Mouse (Mus musculus): Measurements from ENCODE around the gene Ly6g6d. TPM values are rescaled to one million over a fixed set of nuclear protein-coding genes. Genes with fewer than 3 reads are reported as not detected.
"Not testable (repeated sequence)": the region's sequence is repeated elsewhere in the genome, so short reads cannot be mapped to it uniquely, and the experiment has no call there.

Ly6g6d gene
- total RNA-seq (2021) = 1 to 10 TPM in 1 of 2 experiments, under 1 TPM in 1; 0.91 to 1.2 TPM
- long read RNA-seq, experiment 1 = 0 reads
- long read RNA-seq, experiment 2 = 0 reads

DNA sequence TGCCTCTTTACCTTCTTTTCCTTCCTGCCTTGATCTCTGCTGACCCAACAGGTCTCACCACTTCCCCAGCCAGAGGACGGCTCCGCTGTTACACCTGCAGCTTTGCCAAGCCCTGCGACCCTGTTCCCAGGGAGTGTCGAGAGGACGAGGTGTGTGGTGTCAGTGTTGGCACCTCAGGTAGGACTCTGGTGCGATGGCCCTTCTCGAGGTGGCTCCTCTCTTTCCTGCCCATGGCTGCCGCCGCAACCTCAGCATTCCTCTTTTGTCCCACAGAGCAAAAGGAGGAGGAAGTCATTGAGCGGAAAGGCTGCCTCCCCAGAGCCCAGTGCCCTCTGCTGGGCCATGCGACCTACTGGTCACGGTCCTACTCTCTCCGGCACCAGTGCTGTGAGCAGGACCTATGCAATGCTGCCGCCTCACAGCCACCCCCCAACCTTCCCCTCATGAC is at the start of gene Ly6g6d:
Ly6g6d (minus strand) TSS at position 280 of the 448 bp plus-strand sequence.
- no peak for DNase-seq (ENCODE audit: low spot score in 2 of 2)

DNA sequence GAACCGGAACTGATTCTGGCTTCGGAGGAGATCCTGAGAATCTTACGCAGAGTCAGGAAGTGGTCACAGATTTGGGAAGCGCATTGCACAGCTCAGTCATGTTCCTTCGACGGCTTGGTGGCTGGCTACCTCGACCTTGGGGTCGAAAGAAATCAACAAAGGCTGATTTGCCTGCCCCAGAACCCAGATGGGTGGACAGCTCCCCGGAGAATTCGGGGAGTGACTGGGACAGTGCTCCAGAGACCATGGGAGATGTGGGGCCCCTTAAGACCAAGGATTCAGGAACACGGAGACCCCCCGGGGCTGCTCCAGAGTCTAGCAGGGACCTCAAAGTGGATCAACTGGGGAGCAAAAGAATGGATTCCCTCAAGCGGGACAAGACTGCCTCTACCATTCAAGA is 49.2 kb upstream of the Ly6g6d start:
- DNase-seq (ENCODE audit: low spot score in 2 of 2) = no peak

GRCm38 (mm10) chr17:35126206-35126611 is 48.3 kb upstream of the Ly6g6d start, which contains the start of gene D17H6S53E:
Gene D17H6S53E, plus strand, starts transcription at chr17:35126373.
- DNase-seq (ENCODE audit: low spot score in 2 of 2) = peak; percentile 54 to 77

DNA sequence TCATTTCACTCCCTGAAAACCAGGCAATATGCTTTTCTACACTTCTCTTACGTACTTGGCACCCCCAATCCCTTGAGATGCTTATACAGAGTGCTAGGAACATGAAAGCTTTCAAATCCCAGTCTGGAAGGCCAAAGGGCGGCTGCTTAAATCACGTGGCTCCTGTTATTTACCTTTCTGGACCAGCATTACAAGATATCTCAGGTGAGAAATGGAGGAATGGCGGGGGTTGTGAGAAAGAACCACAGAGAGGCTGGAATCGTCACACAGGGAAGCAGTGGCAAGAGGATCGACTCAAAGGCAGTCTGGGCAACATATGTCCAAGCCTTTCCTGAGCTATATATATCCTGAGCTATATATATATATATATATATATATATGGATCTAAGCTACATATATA is 47.7 kb upstream of the Ly6g6d start:
- no peak for DNase-seq (ENCODE audit: low spot score in 2 of 2)

DNA sequence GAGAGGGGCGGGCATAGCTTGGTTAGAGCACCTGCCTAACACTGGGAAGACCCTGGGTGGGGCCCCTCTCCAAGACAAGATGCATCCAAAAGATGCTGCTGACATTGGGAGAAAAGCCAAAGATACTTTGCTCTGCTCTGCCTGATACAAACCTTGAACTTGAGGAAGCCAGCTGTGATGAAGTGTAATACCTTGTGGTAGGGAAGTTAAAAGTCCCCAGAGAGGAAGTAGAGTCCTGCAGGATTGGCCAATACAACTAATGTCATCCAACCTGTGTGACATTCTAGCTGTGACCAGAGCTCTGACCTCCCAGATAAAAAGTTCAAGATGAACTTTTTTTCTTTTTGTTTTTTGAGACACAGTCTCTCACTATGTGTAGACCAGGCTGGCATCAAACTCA is 47.2 kb upstream of the Ly6g6d start:
- no peak for DNase-seq (ENCODE audit: low spot score in 2 of 2)

GRCm38 (mm10) chr17:35124261-35124896 is 46.5 kb upstream of the Ly6g6d start:
- not testable (repeated sequence) for DNase-seq (ENCODE audit: low spot score in 2 of 2)

DNA sequence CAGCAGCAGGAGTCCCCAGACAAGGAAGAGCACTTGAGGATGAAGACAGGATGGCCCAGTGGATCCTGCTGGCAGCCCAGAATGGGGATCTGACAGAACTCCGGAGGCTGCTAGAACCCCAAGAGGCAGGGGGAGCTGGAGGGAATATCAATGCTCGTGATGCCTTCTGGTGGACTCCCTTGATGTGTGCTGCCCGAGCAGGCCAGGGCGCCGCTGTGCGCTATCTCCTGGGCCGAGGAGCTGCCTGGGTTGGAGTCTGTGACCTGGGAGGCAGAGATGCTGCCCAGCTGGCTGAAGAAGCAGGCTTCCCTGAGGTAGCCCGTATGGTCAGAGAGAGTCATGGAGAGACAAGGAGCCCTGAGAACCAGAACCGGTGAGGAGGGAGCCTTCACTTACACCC is 45.4 kb upstream of the Ly6g6d start:
- not testable (repeated sequence) for DNase-seq (ENCODE audit: low spot score in 2 of 2)

- DNase-seq (ENCODE audit: low spot score in 2 of 2) = peak in 1 of 2 experiments; percentile 58
Observed at GRCm38 (mm10) chr17:35121871-35122303, 44.0 kb upstream of the Ly6g6d start, which contains the start of gene Csnk2b. Gene Csnk2b, minus strand, starts transcription at chr17:35122053.

DNA sequence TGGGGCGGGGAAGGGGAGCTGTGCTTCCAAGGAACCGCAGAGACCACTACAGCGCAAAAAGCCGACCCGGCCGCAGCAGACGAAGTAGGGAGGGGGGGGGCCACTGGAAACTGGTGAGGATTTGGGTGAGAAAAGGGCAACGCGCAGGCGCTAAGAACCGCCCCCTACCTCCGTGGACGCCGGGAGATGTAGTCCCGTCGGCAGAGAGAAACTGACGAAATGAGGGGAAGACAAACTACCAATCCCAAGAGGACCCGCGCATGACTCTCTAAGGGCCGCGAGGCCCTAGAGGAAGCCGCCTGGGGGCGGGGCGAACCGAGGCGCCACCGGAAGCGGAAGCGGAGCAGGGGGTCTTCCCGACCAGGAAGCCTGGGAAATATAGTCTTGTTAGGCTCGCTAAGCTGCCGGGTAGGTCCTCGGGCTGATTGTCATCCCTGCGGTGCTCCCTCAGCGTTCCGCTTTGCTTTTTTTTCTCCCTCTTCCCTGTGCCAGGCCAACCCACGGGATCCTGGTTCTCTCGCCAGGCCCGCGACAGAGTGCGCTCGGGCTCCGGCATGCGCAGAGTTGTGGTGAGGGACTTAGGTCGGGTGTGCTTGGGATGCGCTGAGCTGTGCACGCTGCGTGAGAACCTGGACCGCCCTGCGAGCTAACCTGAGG is 43.4 kb upstream of the Ly6g6d start, which contains the start of gene Gpank1:
Gpank1 (plus strand) TSS at position 313 of the 657 bp plus-strand sequence.
- DNase-seq (ENCODE audit: low spot score in 2 of 2) = peak; percentile 98 to 99

GRCm38 (mm10) chr17:35120745-35121142 is 42.9 kb upstream of the Ly6g6d start:
- peak in 1 of 2 experiments; percentile 40 for DNase-seq (ENCODE audit: low spot score in 2 of 2)

- no peak for DNase-seq (ENCODE audit: low spot score in 2 of 2)
Observed at GRCm38 (mm10) chr17:35115046-35116019, 37.5 kb upstream of the Ly6g6d start, which contains the start of gene Ly6g5b. Gene Ly6g5b, minus strand, starts transcription at chr17:35115428.

GRCm38 (mm10) chr17:35111774-35112173 is 33.9 kb upstream of the Ly6g6d start:
- no peak for DNase-seq (ENCODE audit: low spot score in 2 of 2)

DNA sequence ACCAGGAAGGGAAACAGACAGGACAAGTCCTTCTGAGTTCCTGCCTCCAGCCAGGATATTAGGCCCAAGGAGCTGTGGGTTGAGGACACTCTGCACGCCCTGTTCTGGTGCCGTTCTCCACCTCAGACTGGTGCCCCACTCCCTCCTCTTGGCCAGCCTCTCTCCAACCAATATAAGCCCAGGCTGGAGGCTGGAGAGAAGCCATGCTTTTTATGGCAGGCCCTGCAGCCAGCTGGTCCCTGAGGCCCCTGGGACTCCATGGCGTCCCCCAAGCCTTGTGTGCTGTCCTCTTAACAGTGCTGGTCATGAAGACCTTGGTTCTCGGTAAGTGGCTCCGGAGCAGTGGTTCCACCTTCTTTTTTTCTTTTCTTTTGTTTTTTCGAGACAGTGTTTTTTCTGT is 30.2 kb upstream of the Ly6g6d start, which contains the start of gene Ly6g5c:
Ly6g5c (plus strand) TSS at position 183 of the 400 bp plus-strand sequence.
- no peak for DNase-seq (ENCODE audit: low spot score in 2 of 2)

- no peak for DNase-seq (ENCODE audit: low spot score in 2 of 2)
Observed at GRCm38 (mm10) chr17:35106522-35106921, 28.7 kb upstream of the Ly6g6d start.

- no peak for DNase-seq (ENCODE audit: low spot score in 2 of 2)
Observed at GRCm38 (mm10) chr17:35105740-35106389, 28.0 kb upstream of the Ly6g6d start.

DNA sequence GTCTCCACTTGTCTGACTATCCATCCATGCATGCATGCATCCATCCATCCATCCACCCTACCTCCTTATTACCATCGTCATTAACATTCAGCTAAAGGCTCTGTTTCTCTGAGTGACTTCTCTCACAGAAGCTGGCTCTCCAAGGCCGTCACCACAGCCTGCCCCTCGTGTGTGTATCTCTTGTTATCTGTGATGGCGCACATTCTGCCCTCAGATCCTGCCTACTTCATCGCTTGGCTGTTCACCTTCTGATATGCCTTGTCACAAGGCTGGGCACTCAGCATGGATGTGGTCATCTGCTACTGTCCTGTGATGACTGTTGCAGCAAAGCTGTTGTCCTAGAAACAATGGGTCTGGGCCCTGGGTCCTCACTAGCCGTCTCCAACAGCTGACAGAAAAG is 26.9 kb upstream of the Ly6g6d start:
- DNase-seq (ENCODE audit: low spot score in 2 of 2) = no peak

- DNase-seq (ENCODE audit: low spot score in 2 of 2) = no peak
Observed at GRCm38 (mm10) chr17:35104079-35104478, 26.2 kb upstream of the Ly6g6d start.

DNA sequence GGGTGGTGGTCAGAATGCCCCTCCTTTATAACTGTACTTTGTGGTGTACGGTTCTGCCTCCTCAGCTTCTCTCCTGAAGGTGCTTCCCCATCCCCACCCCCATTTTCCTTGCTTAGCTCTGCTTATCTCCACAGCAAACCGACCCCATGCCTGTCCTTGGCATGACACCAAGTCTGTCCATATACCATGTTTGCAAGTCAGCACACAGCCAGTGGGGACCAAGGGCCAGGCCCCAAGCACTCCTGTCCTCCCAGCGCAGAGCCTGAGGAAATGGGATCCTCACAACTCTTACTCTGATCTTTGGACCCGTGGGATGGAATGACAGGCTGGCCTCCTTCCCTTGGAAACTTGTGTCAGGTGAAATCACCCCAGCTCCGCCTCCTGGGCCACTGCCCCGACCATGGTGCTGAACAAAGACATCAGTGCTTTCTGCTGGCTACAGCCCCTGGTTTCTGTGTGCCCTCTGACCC is 25.4 kb upstream of the Ly6g6d start:
- DNase-seq (ENCODE audit: low spot score in 2 of 2) = no peak

GRCm38 (mm10) chr17:35102299-35102698 is 24.4 kb upstream of the Ly6g6d start:
- no peak for DNase-seq (ENCODE audit: low spot score in 2 of 2)

GRCm38 (mm10) chr17:35101161-35101560 is 23.3 kb upstream of the Ly6g6d start:
- no peak for DNase-seq (ENCODE audit: low spot score in 2 of 2)
